Mouse (Mus musculus) monocyte, adult 5-6 weeks (primary cell): ENCODE results near the gene Ypel2. TPM values are rescaled to one million over a fixed set of nuclear protein-coding genes. Genes with fewer than 3 reads are reported as not detected.

Source experiments
- ATAC-seq: fragments of 153-309, 156-312 bp; replicated peaks from 2 replicates; pipeline ENCODE4 v1.8.0; 2017; ENCODE audit warnings: mild to moderate bottlenecking; ENCODE audit not compliant: low TSS enrichment, insufficient number of reproducible peaks, severe bottlenecking, poor library complexity, low FRiP score
- total RNA-seq: library from RNA; stranded (forward); fragments of 200-1000, 200-491, 200-594 nt; gene quantifications from 3 replicates; pipeline ENCODE4 v1.2.3, GENCODE M21; 2017

Gene Ypel2
- total RNA-seq, 1 experiment from 2014 or later, result 6.5 TPM

GRCm38 (mm10) chr11:86967506-86967905 lies 26.0 kb downstream of the Ypel2 start:
- no peak for ATAC-seq

DNA sequence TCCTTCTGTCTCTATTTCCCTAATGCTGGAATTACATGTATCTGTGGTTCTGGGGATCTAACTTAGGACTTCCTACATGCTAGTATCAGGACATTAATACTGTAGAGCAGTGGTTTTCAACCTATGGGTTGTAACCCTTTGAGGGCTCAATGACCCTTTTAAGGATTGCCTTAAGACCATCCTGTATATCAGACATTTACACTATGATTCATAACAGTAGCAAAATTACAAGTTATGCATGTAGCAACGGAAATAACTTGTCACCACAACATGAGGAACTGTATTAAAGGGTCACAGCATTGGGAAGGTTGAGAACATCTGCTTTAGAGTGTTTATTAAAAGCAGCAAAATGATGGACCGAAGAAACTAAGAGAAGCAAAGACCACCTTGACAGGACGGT lies 26.8 kb downstream of the Ypel2 start:
- no peak for ATAC-seq

DNA sequence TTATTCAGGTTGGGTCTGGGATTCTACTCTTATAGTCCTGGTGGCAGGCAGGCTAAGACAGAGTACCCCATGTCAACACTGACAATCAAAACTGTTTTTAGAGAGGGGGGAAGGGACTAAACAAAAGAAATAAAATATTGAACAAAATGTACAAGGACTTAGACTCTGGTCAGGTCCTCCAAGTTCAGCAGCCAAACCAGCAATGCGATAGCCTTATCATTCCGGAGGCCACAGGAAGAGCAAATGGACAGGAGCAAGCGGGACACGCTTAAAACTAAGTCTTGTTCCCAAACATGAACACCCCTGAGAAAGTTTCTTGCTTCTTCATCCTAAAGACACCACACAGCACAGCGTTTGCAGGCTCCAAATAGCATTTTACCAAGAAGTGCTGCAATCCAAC lies 28.4 kb downstream of the Ypel2 start:
- no peak for ATAC-seq

DNA sequence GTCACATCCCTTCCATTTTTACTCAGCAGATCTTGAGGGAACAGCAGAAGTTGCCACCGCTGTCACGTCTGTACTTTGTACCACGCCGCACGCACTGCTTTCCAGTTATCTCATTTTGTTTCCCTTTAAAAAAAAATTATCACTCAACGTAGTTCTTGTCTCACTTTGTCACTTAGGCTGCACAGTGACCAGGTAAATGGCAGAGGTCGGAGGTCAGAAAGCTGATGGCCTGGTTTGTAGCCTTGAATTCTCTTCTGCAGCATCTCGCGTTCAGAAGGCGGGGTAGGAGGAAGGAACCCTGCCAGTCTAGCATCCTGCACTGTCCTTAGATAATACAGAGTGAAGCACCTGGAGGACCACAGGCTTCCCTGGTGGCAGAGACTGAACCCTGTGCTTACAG lies 29.8 kb downstream of the Ypel2 start:
- ATAC-seq, result no peak

DNA sequence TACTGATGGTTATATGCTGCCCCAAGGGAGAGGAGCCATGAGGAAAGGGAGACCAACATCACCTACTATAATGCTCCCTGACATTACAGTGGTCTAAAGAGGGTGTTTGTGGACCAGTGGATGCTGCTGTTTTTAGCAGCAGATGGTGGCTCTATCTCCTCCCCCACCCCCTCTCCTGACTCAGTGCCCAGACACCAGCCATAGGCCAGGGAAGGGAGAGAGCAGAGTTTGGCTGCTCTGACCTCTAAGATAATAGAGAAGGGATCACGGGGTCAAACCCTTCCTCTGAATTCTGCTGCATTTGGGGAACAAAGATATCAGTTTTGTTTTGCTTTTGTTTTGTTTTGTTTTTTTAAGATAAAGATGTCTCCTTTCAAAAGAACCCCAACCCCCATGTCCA lies 30.5 kb downstream of the Ypel2 start:
- ATAC-seq, result no peak

DNA sequence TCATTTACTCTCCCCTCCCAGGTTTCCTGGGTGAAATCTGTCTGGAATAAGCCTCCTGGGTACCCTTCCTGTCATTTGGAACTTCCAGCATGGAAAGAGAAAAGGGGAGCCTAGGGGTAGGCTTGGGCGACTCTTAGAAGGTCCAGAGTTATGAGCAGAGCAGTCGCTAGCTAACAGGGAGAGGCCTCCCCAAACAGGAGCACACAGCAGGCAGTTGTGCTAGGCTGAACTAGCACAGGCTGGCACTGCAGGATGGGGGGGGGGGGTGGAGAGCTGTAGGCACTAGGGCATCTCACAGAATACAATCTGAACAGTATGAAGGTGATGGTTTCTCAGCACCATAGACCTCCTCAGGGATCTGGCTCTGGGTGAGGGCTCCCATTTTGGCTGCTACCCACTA lies 31.1 kb downstream of the Ypel2 start:
- ATAC-seq, result no peak

DNA sequence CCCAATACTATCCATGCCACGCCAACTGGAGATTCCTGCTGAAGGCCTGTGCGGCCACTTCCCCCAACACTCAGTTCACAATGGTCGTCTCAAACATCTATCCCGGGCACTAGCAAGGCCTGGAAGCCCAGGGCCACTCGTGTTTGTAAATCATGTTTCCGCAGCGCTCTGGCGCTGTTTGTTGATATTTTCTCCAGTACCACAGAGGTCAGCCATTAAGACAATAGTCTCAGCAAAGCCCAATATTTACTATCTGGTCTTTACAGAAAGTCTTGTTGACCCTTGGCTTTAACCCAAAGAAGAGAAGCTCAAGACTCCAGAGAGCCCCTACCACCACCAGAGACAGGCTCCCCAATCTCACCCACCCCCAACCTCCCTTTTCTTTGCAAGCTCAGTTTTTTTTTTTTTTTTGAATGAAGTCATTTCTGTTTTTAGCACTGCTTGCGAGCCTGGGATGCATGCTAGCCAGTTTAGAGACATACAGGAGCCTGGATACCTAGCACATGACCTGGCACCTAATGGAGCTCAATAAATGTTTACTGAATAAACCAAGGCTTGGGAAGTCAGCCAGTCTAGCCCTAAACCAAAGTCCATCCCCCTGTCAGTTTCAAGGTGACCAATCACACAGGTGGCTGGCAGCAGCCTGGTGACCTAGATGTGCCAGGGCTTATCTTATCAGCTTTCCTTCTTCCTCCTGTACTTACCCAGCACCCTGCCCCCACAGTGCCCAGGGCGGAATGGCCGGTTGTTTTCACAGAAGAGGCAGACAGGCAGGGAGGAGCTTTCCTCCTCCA lies 31.8 kb downstream of the Ypel2 start:
- ATAC-seq, result no peak

GRCm38 (mm10) chr11:86960331-86960730 lies 33.2 kb downstream of the Ypel2 start:
- no peak for ATAC-seq

DNA sequence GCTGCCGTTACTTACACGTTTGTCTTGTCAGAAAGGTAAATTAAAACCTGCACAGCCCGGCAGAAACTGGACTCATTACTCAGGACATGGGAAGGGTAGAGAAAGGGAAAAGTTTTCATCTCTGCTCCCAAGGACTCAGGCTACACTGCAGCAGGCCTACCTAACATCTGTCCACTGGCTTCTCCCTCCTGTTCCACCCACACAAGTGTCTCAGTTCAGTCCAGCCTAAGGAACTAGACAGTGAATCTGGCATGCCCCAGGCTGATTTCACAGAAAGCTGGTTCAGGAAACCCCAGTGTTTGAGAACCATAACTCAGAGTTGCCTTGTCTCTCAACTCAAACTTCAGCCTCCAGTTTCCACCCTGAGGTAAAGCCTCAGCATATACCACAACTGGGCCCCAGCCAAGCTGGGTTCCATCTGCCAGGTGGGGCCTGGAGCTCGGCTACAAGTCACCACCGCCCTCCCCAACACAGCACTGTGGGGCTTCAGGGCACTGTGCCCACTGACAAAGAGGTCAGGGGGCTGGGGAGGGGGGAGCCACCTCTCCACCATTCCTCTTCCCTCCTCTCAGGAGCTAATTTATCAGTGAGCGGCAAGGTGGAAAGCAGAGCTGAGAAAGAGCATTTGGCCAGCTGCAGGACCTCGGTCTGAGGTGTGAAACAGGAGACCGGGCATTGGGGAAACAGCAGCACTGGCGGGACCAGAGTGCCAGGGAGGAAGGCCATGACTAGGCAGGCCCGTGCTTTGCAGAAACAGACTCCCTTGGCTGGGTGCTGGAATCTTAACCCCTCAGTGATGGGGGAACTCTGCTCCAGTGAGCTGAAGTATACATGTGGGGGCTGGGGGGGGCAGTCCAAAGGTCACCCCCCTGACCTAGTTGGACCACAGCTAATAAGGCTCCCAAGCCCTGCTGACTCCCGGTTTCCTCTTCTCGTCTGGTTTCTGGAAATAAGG lies 34.5 kb downstream of the Ypel2 start:
- no peak for ATAC-seq

DNA sequence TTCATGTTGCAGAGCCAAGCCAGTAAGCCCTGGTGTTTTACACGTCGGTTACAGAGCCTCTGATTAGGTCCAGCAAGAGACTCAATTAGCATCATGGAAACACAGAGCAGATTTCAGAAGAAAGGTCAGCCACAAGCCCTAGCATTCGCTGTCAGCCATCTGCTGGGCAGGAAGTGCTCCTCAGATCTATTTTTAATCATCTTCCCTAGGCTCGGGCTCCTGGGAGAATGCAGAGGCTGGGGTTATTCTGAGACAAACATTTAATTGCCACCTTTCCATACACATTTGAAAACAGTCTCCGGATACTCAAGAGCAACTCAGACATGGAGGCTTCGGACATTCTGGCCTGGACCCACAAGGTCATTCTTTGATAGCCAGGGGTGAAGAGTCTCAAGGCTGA lies 35.3 kb downstream of the Ypel2 start:
- ATAC-seq, result no peak

GRCm38 (mm10) chr11:86956363-86956762 lies 37.1 kb downstream of the Ypel2 start:
- ATAC-seq, result no peak

DNA sequence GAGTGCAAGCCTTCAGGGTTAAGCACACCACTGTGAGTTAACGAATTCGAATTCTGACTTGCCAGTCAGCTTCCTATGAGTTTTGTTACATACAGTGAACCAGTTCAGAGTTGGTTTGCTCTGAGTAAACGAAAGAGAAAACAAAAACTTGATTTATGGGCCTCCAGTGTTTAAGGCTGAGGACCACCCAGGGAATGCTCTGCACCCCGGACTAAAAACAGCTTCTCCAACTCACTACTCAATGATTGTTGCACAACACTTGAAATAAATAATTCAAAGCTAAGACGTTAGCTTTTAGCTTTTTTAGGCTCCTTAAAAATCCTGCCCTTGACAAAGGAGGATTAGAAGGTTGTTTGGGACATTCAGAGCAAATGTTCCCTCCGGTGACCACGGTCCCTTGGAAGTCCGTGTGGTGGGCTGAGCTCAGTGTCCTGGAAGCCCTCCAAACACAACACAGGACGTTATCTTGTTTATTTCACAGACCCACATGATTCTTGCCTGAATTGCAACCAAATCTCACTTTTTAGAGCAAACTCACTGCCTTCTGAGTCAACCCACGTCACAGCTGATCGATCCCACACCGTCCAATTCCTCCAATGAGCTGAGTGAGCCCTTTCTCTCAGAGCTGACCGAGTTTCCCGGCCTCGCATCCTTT lies 38.8 kb downstream of the Ypel2 start:
- no peak for ATAC-seq

- ATAC-seq, result no peak
Observed at GRCm38 (mm10) chr11:86953096-86953495, 40.4 kb downstream of the Ypel2 start.

- no peak for ATAC-seq
Observed at GRCm38 (mm10) chr11:86952659-86953058, 40.8 kb downstream of the Ypel2 start.

DNA sequence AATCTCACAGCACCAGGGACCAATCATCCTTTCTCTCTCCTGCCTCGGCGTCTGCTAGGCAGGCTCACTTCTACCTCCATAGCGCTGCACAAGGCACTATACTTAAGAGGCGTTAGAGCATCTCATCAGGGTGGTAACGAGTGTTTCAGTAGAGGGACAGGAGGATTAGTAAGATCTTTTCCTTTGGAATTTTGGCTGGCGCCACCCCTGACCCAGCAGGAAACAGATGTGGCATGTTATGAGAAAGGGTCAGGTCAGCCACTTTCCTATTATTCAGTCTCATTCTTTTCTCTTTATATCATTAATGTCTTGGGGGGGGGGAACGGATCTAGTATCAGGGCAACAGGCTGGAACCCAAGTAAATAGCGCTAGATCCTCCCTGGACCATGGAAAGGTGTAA lies 41.8 kb downstream of the Ypel2 start:
- no peak for ATAC-seq

DNA sequence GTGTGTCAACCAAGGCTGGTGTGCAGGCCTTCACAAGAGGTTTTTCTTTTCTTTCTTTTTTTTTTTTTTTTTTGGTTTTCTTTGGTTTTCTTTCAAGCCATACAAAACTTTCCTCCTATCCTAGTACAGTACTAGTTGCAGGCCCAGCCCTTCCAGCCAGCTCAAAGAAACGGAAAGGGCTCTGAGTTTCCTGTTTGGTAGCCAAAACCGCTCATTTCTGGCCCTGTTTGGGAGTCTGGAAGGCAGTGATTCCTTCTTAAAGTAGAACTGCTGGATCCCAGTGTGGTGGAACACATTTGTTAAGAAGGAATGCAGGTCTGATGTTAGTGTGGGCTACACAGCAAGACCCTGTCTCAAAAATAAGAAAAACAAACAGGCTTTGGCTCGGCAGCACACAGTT lies 43.0 kb downstream of the Ypel2 start:
- ATAC-seq, result no peak

DNA sequence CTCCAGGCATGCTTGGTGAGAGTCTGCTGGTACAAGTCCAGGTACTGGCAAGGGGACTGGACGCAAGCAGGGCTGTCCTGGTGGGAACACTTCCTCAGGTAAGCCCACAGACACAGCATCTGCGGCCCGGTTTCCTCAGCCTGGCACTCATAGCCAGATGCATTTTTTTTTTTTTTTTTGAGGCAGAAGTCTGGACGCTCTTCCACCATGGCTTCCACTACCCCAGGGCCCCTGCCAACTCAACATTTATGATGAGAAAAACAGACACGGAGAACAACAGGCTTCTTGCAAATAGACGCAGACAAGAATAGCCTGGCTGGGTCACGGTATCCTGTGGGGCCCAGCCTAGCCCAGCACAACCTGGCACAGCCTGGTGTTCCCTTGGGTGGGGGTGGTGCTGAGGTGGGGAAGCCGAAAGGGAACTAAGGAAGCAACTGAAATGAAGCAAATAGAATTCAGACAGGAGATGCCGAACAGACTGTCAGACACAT lies 43.5 kb downstream of the Ypel2 start:
- ATAC-seq, result no peak

DNA sequence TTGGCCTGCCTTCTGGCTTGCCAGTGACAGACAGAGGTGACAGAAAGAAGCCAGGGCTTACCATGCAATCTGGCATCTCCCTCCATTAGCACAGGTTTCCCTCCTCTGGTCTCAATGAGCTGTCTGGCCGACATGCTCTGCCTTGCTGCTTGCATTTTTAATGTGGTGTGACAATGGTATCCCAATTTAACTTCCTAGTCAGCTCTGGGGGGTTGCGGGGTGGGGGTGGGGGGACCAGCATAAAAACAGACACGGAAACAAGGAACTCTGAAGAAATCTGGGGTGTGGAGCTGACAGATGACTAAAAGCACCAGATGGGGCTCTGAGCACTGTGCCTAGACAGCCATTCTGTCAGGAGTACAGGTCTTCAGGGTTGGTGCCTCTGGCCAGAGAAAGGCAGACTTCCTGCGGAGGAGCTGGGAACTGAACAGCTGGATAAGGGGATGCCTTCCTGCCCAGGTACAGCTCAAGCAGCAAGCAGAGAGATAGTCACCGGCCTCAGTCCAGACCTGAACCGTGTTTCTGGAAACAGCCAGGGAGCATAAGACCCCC lies 46.8 kb downstream of the Ypel2 start:
- ATAC-seq, result no peak

- no peak for ATAC-seq
Observed at GRCm38 (mm10) chr11:86945933-86946332, 47.6 kb downstream of the Ypel2 start.
